Mouse (Mus musculus) spleen, adult 2 months (tissue): ENCODE measurements around the gene Ermard.
"Not testable (repeated sequence)": the region's sequence is repeated elsewhere in the genome, so short reads cannot be mapped to it uniquely, and the experiment has no call there.

Experiments used
- CTCF ChIP-seq: fragments of 200-500 bp; IDR thresholded peaks from 2 replicates; pipeline ENCODE4 v1.5.1; 2011; ENCODE audit warnings: mild to moderate bottlenecking, inconsistent platforms; ENCODE audit not compliant: insufficient read depth, insufficient read length, insufficient replicate concordance; ENCODE audit errors: extremely low read depth
- POLR2A ChIP-seq: fragments of 200-500 bp; IDR thresholded peaks from 2 replicates; pipeline ENCODE4 v1.6.1; 2011; ENCODE audit warnings: low read depth, low read length, inconsistent platforms

DNA sequence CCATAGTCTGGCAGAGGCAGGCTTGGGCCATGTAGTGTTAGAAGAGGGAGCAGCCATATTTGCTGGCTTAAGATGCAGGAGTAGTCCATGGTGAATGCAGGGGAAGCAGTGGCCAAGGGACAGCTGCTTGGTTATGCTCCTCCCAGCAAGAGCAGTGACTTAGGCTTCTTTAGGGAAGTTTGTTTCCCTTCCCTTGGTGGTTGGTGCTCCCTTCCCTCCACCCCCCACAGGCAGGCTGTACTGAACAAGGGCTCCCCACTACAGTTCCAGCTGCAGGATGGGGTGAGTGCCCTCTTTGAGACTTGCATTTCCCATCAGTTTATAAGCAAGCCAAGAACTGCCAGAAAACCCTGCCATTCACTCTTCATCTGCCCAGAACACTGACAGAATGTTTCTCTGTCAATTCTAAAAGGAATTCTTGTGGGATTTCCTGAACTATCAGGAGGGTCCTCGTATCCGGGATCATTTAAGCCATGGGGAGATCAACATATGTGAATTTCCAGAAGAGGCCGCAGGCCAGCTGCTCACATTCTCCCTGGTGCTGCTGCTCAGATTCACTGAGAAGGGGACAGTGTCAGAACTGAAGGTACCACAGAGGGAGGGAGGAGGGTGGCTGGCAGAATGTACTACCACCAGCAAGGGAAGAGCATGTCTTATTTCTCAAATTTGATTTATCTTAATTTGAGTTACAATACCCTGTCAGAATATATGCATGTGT lies 19.3 kb upstream of the Ermard start:
- TF ChIP-seq CTCF, POLR2A: not testable (repeated sequence)
